Mouse (Mus musculus): ENCODE measurements around the gene Efcab12. TPM values are rescaled to one million over a fixed set of nuclear protein-coding genes. Genes with fewer than 3 reads are reported as not detected.

Gene Efcab12
- polyA plus RNA-seq, 1 experiment, result 0.04 TPM

DNA sequence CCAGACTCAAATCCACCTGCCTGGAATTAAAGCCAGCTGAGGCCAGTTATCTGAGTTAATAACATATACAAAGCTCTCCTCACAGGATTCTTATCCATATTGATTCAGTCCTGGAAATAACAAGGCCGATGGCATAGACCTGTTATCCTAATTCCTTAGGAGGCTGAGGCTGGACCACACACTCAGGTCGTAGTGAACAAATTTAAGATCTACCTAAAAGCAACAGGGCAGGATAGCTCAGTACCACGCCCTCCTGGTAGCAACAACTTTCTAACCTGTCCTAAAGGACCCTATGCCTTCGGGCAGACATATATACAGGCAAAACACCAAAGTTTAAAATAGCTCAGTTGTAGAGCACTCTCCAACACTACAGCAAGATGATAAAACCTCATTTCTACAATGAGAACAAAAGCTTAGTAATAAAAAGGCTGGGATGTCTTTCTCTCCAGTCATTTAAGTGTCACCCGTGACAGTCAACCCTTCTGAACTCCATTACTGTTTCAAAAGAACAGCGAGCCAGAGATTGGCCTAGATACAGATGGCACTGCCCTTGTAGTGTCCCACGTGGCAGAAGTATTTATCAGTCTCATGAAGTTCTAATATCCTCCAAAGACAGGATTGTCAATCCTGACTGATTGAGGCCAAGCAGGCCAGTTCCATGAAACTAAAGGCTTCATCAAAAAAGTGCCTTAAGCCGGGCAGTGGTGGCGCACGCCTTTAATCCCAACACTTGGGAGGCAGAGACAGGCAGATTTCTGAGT is 33.6 kb downstream of the Efcab12 start:
- H3K4me3 ChIP-seq (ENCODE audit: low read depth, low read length), result no peak overlapping the region
- 63% methylated on average over 10 of the region's 10 CpGs for WGBS
- no peak overlapping the region for H3K27ac ChIP-seq (ENCODE audit: insufficient read depth, low read depth, low read length)
- H3K27me3 ChIP-seq (ENCODE audit: control insufficient read depth, insufficient read depth, low read length), result no peaks in the 10 kb centered on the region
- H3K4me1 ChIP-seq (ENCODE audit: control insufficient read depth, insufficient read depth, insufficient read length, low read length), result peaks cover 9% of the 10 kb centered on the region; the same call in 1 of the 2 replicates
- TF ChIP-seq CTCF (IDR thresholded peaks at IDR 0.05; ENCODE audit: extremely low read depth, insufficient read length, insufficient replicate concordance, low read depth, low read length) (no peak), POLR2A (IDR thresholded peaks at IDR 0.05; ENCODE audit: low read depth, low read length) (no peak)
- H3K36me3 ChIP-seq (ENCODE audit: control insufficient read depth, insufficient read depth, low read length), result peaks cover 32% of the 10 kb centered on the region

DNA sequence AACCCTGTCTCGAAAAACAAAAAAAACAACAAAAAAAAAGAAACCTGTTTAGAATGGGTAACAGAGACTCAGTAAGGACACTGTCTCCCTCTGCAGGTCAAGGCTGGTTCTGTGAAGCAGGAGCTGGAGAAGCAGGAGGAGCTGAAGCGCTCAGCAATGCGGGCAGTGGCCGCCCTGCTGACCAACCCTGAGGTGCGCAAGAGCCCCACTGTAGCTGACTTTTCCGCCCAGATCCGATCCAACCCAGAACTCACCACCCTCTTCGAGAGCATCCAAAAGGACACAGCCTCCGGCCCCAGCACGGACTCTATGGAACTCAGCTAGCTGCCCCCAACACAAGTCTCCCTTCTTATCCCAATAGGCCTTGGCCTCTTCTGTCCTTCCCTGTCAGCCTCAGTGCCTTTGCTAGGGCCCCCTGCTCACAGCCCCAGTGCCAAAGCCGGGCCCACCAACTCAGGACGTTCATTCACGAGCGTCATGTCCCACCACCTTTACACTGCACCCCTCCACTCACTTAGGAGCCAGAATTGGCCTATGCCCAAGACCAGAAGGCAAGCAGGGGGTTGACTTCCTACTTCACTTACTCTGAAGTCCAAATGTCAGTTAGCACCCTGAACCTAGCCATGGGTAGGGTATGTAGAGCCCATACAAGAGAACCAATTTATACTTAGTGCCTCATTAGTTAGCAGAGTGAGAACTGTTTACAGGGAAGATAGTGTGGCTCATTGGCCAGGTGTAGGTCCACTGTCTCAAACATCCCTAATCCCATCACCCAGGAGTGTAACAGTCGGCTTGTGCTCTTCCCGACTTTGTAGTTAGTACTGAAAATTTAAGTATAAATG is 34.5 kb downstream of the Efcab12 start:
- peaks cover 34% of the 10 kb centered on the region for H3K36me3 ChIP-seq (ENCODE audit: control insufficient read depth, insufficient read depth, low read length)
- 41% methylated on average over 16 of the region's 16 CpGs for WGBS

GRCm38 (mm10) chr6:115801811-115802210 is 36.4 kb downstream of the Efcab12 start:
- 81% methylated on average over 3 of the region's 3 CpGs for WGBS
- no peak overlapping the region for H3K27ac ChIP-seq (ENCODE audit: insufficient read depth, low read depth, low read length)
- H3K4me3 ChIP-seq (ENCODE audit: low read depth, low read length), result no peak overlapping the region
- TF ChIP-seq POLR2A (IDR thresholded peaks at IDR 0.05; ENCODE audit: low read depth, low read length), result no peak
- no peak for TF ChIP-seq CTCF (IDR thresholded peaks at IDR 0.05; ENCODE audit: extremely low read depth, insufficient read length, insufficient replicate concordance, low read depth, low read length)
- H3K36me3 ChIP-seq (ENCODE audit: control insufficient read depth, insufficient read depth, low read length), result peaks cover 31% of the 10 kb centered on the region
- no peaks in the 10 kb centered on the region for H3K27me3 ChIP-seq (ENCODE audit: control insufficient read depth, insufficient read depth, low read length)
- peaks cover 3% of the 10 kb centered on the region; the same call in 1 of the 2 replicates for H3K4me1 ChIP-seq (ENCODE audit: control insufficient read depth, insufficient read depth, insufficient read length, low read length)

More for the DNA sequence above, 34.5 kb downstream of the Efcab12 start:
- no peak overlapping the region for H3K4me3 ChIP-seq (ENCODE audit: low read depth, low read length)
- no peak overlapping the region for H3K27ac ChIP-seq (ENCODE audit: insufficient read depth, low read depth, low read length)
- TF ChIP-seq CTCF (IDR thresholded peaks at IDR 0.05; ENCODE audit: extremely low read depth, insufficient read length, insufficient replicate concordance, low read depth, low read length) (peak; percentile 45; the same call in 1 of the 2 replicates), POLR2A (IDR thresholded peaks at IDR 0.05; ENCODE audit: low read depth, low read length) (no peak)
- no peaks in the 10 kb centered on the region for H3K27me3 ChIP-seq (ENCODE audit: control insufficient read depth, insufficient read depth, low read length)
- H3K4me1 ChIP-seq (ENCODE audit: control insufficient read depth, insufficient read depth, insufficient read length, low read length), result peaks cover 9% of the 10 kb centered on the region; the same call in 1 of the 2 replicates

- Histone ChIP-seq H3K4me1 (ENCODE audit: control insufficient read depth, insufficient read depth, insufficient read length, low read length) (peaks cover 7% of the 10 kb centered on the region; the same call in 1 of the 2 replicates), H3K27me3 (ENCODE audit: control insufficient read depth, insufficient read depth, low read length) (no peaks in the 10 kb centered on the region), H3K36me3 (ENCODE audit: control insufficient read depth, insufficient read depth, low read length) (0 out of 2 replicates have a peak, but pooled peaks cover under 1% of the 10 kb centered on the region), H3K27ac (ENCODE audit: insufficient read depth, low read depth, low read length) (peak overlapping the region; percentile 26; the same call in 1 of the 2 replicates), H3K4me3 (ENCODE audit: low read depth, low read length) (peak overlapping the region; percentile 64)
- 27% methylated on average over 21 of the region's 21 CpGs for WGBS
- TF ChIP-seq CTCF (IDR thresholded peaks at IDR 0.05; ENCODE audit: extremely low read depth, insufficient read length, insufficient replicate concordance, low read depth, low read length) (no peak), POLR2A (IDR thresholded peaks at IDR 0.05; ENCODE audit: low read depth, low read length) (no peak)
These were observed 45.5 kb downstream of the Efcab12 start for GRCm38 (mm10) chr6:115792691-115793215.

GRCm38 (mm10) chr6:115791842-115792686 is 46.1 kb downstream of the Efcab12 start:
- Histone ChIP-seq H3K4me3 (ENCODE audit: low read depth, low read length) (peak overlapping the region; percentile 64), H3K4me1 (ENCODE audit: control insufficient read depth, insufficient read depth, insufficient read length, low read length) (peaks cover 7% of the 10 kb centered on the region; the same call in 1 of the 2 replicates), H3K27ac (ENCODE audit: insufficient read depth, low read depth, low read length) (peak overlapping the region; percentile 26; the same call in 1 of the 2 replicates), H3K36me3 (ENCODE audit: control insufficient read depth, insufficient read depth, low read length) (no peaks in the 10 kb centered on the region), H3K27me3 (ENCODE audit: control insufficient read depth, insufficient read depth, low read length) (no peaks in the 10 kb centered on the region)
- no peak for TF ChIP-seq POLR2A (IDR thresholded peaks at IDR 0.05; ENCODE audit: low read depth, low read length)
- TF ChIP-seq CTCF (IDR thresholded peaks at IDR 0.05; ENCODE audit: extremely low read depth, insufficient read length, insufficient replicate concordance, low read depth, low read length), result no peak
- WGBS, result 37% methylated on average over 34 of the region's 34 CpGs

- Histone ChIP-seq H3K4me1 (ENCODE audit: control insufficient read depth, insufficient read depth, insufficient read length, low read length) (peaks cover 7% of the 10 kb centered on the region; the same call in 1 of the 2 replicates), H3K27ac (ENCODE audit: insufficient read depth, low read depth, low read length) (no peak overlapping the region), H3K27me3 (ENCODE audit: control insufficient read depth, insufficient read depth, low read length) (no peaks in the 10 kb centered on the region), H3K36me3 (ENCODE audit: control insufficient read depth, insufficient read depth, low read length) (no peaks in the 10 kb centered on the region), H3K4me3 (ENCODE audit: low read depth, low read length) (no peak overlapping the region)
- WGBS, result 95% methylated on average over 10 of the region's 10 CpGs
- TF ChIP-seq CTCF (IDR thresholded peaks at IDR 0.05; ENCODE audit: extremely low read depth, insufficient read length, insufficient replicate concordance, low read depth, low read length), result no peak
- no peak for TF ChIP-seq POLR2A (IDR thresholded peaks at IDR 0.05; ENCODE audit: low read depth, low read length)
These were observed 47.2 kb downstream of the Efcab12 start for GRCm38 (mm10) chr6:115791016-115791415.

Data from small intestine, adult 2 months (tissue).